Mouse (Mus musculus) testis, adult 2 months (tissue): ENCODE data around the gene Ttc21a.

Source experiments
- CTCF ChIP-seq: fragments of 200-500 bp; IDR thresholded peaks from 2 replicates; pipeline ENCODE4 v1.5.1; 2012; ENCODE audit warnings: low read depth, mild to moderate bottlenecking, inconsistent platforms, low read length, moderate library complexity; ENCODE audit not compliant: control insufficient read depth, insufficient read depth, insufficient replicate concordance
- POLR2A ChIP-seq: fragments of 200-500 bp; IDR thresholded peaks from 2 replicates; pipeline ENCODE4 v1.6.1; 2012; ENCODE audit warnings: low read depth, mild to moderate bottlenecking, inconsistent platforms, low read length, moderate library complexity; ENCODE audit not compliant: control insufficient read depth

GRCm38 (mm10) chr9:119962216-119962615 lies 24.8 kb downstream of the Ttc21a start:
- no peak for TF ChIP-seq CTCF
- TF ChIP-seq POLR2A, result no peak
